Mouse (Mus musculus): ENCODE measurements around the gene Pgam5.

DNA sequence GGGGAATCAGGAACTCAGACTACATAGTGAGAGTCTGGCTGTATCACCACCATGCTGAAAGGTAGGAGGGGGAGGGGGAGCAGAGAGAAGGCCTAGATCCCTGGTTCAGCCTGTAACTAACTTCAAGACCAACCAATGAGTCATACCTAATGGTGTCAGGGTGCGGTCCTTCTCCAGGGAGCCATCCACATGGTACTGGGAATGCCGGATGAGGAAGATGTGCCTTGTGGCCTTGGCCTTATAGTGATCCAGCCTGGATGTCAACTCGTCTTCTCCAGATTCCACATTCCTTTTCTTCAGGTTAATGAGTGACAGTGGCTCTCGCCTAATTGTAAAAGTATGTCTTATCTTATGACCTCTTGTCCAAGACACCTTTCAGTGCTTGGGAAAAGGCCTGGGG is 2.8 kb downstream of the Pgam5 start:
- TF ChIP-seq CTCF (IDR thresholded peaks at IDR 0.05; ENCODE audit: insufficient read depth, low read depth, low read length) (no peak), POLR2A (IDR thresholded peaks at IDR 0.05; ENCODE audit: insufficient read depth, low read depth, low read length) (no peak)
